ENCODE assay signal across 23 mouse cellular contexts in genomic region chr3:125687601-125688000, GRCm38 (mm10).
DNase-seq lines count a peak whose midpoint lies in the region; ATAC-seq and TF ChIP-seq lines count a peak whose summit lies in the region.
"Had no signal": no experiment of that assay in that cellular context is flagged by ENCODE, and none has a peak within 500 bp of the region (broad histone marks: within the 10 kb centered on the region; RNA-seq: fewer than 3 reads in every experiment).

No protein-coding gene starts in this region.

- H3K27me3 ChIP-seq in midbrain, embryonic 13.5 days = no peaks in the 10 kb centered on the region
- no peaks in the 10 kb centered on the region for H3K27me3 ChIP-seq in midbrain, embryonic 14.5 days (ENCODE audit: control insufficient read depth, insufficient read depth, low read length)
- no peaks in the 10 kb centered on the region for H3K27me3 ChIP-seq in lung, postnatal 0 days (replicated peaks; ENCODE audit: insufficient read depth, low read length)
- H3K27me3 ChIP-seq: CH12.LX; embryonic facial prominence, embryonic 13.5 days; forebrain, embryonic 13.5 days; forebrain, embryonic 15.5 days; Patski had no signal

- 0 out of 2 replicates have a peak, but pooled peaks have one; percentile 40 for ATAC-seq in midbrain, embryonic 13.5 days
- ATAC-seq in midbrain, embryonic 14.5 days (ENCODE audit: low FRiP score, low TSS enrichment) = no peak
- no peak for ATAC-seq in lung, postnatal 0 days
- ATAC-seq: activated CD4-positive, CD25-positive, alpha-beta regulatory T cell, adult 4 months; CD4-positive, CD25-positive, alpha-beta regulatory T cell, adult 4 months; forebrain, embryonic 13.5 days; forebrain, embryonic 15.5 days; forebrain, postnatal 0 days; Patski had no signal

- TF ChIP-seq EP300 in lung, postnatal 0 days (IDR thresholded peaks at IDR 0.05) = no peak

- WGBS in midbrain, embryonic 13.5 days = 71% methylated on average over 2 of the region's 2 CpGs
- WGBS in midbrain, embryonic 14.5 days = 62% methylated on average over 2 of the region's 2 CpGs
- 54% methylated on average over 2 of the region's 2 CpGs for WGBS in lung, postnatal 0 days

- H3K4me3 ChIP-seq in midbrain, embryonic 13.5 days (replicated peaks) = no peak overlapping the region
- H3K4me3 ChIP-seq in midbrain, embryonic 14.5 days (replicated peaks; ENCODE audit: low read depth, low read length) = no peak overlapping the region
- no peak overlapping the region for H3K4me3 ChIP-seq in lung, postnatal 0 days (ENCODE audit: low read depth, low read length)
- H3K4me3 ChIP-seq: embryonic facial prominence, embryonic 13.5 days; forebrain, embryonic 13.5 days; forebrain, embryonic 15.5 days had no signal

- no peaks in the 10 kb centered on the region for H3K36me3 ChIP-seq in midbrain, embryonic 13.5 days
- H3K36me3 ChIP-seq in midbrain, embryonic 14.5 days (ENCODE audit: control insufficient read depth, insufficient read depth, low read length) = no peaks in the 10 kb centered on the region
- no peaks in the 10 kb centered on the region for H3K36me3 ChIP-seq in lung, postnatal 0 days (ENCODE audit: insufficient read depth, low read length)
- H3K36me3 ChIP-seq: embryonic facial prominence, embryonic 13.5 days; forebrain, embryonic 15.5 days; G1E had no signal

- no peak for DNase-seq in midbrain, embryonic 14.5 days
- peak; percentile 66 for DNase-seq in retina, embryonic 14.5 days (ENCODE audit: low spot score)
- peak; percentile 4 for DNase-seq in retina, postnatal 7 days (ENCODE audit: low read depth, low spot score)
- DNase-seq in lung, postnatal 0 days (ENCODE audit: low spot score) = no peak
- DNase-seq in heart, postnatal 25 days (ENCODE audit: low spot score) = no peak
- DNase-seq: adrenal gland, adult 8-10 months; adrenal gland, postnatal 14 days; adrenal gland, postnatal 36 days; cerebellum, adult 11 months; cerebellum, adult 18-20 months; cerebellum, adult 8-10 months; cerebellum, adult 9-11 months; cerebellum, postnatal 25 days; forebrain, postnatal 0 days had no signal

- H3K27ac ChIP-seq in midbrain, embryonic 13.5 days = no peak overlapping the region
- no peak overlapping the region for H3K27ac ChIP-seq in midbrain, embryonic 14.5 days (replicated peaks; ENCODE audit: low read depth, low read length)
- H3K27ac ChIP-seq in lung, postnatal 0 days (ENCODE audit: low read length) = no peak overlapping the region
- H3K27ac ChIP-seq: embryonic facial prominence, embryonic 13.5 days; forebrain, embryonic 13.5 days; forebrain, embryonic 15.5 days had no signal

- no peaks in the 10 kb centered on the region for H3K9me3 ChIP-seq in midbrain, embryonic 13.5 days
- H3K9me3 ChIP-seq in midbrain, embryonic 14.5 days (ENCODE audit: control insufficient read depth, low read length) = no peaks in the 10 kb centered on the region
- H3K9me3 ChIP-seq in lung, postnatal 0 days (ENCODE audit: low read length) = no peaks in the 10 kb centered on the region
- H3K9me3 ChIP-seq: embryonic facial prominence, embryonic 13.5 days; forebrain, embryonic 13.5 days; forebrain, embryonic 15.5 days; G1E had no signal

- no peak overlapping the region for H3K4me2 ChIP-seq in midbrain, embryonic 13.5 days (replicated peaks)
- H3K4me2 ChIP-seq in midbrain, embryonic 14.5 days (ENCODE audit: low read length) = no peak overlapping the region
- H3K4me2 ChIP-seq in lung, postnatal 0 days (replicated peaks; ENCODE audit: low read depth, low read length) = no peak overlapping the region
- H3K4me2 ChIP-seq: embryonic facial prominence, embryonic 13.5 days; forebrain, embryonic 13.5 days; forebrain, embryonic 15.5 days had no signal

- no peaks in the 10 kb centered on the region for H3K4me1 ChIP-seq in midbrain, embryonic 13.5 days (replicated peaks)
- no peaks in the 10 kb centered on the region for H3K4me1 ChIP-seq in midbrain, embryonic 14.5 days (ENCODE audit: control insufficient read depth, insufficient read depth, low read length)
- no peaks in the 10 kb centered on the region for H3K4me1 ChIP-seq in lung, postnatal 0 days (ENCODE audit: insufficient read depth, low read depth, low read length)
- H3K4me1 ChIP-seq: embryonic facial prominence, embryonic 13.5 days; forebrain, embryonic 13.5 days; forebrain, embryonic 15.5 days had no signal

- intact Hi-C loops in heart, postnatal 25 days (cut with DNase I) = no loop called here

- TF ChIP-seq CTCF in lung, postnatal 0 days (IDR thresholded peaks at IDR 0.05) = no peak

- no peak overlapping the region for H3K9ac ChIP-seq in midbrain, embryonic 13.5 days (replicated peaks)
- no peak overlapping the region for H3K9ac ChIP-seq in midbrain, embryonic 14.5 days (replicated peaks; ENCODE audit: low read length)
- no peak overlapping the region for H3K9ac ChIP-seq in lung, postnatal 0 days (replicated peaks; ENCODE audit: low read depth)
- H3K9ac ChIP-seq: embryonic facial prominence, embryonic 13.5 days; forebrain, embryonic 13.5 days; forebrain, embryonic 15.5 days; forebrain, postnatal 0 days had no signal

Comparison
In these comparisons a context has a peak if more than half of its experiments do, and no peak if none do; other contexts are left out.
1. DNase-seq: peak in retina, embryonic 14.5 days (single experiment) and retina, postnatal 7 days (single experiment); none in midbrain, embryonic 14.5 days (single experiment), lung, postnatal 0 days (single experiment) and heart, postnatal 25 days (single experiment).